Mouse (Mus musculus) layer of hippocampus, postnatal 25 days (tissue): ENCODE measurements at regions not wholly inside any gene's neighbourhood (a gene's known extent, or its start where the extent isn't known, plus 50 kb on each side); places are given as distances from the start of the nearest gene placed in this dataset.

Experiments used
- DNase-seq, 2 experiments: peaks; one replicate each; pipeline ENCODE4 v3.0.0; 2022; ENCODE audit warnings: mixed read lengths in 2 of 2, low spot score in 1 of 2; ENCODE audit errors: extremely low spot score in 1 of 2
- microRNA-seq, 2 experiments: library from miRNA; unstranded; fragments of <30 nt; microRNA quantifications; one replicate each; pipeline ENCODE4 v1.2.0; 2021

DNA sequence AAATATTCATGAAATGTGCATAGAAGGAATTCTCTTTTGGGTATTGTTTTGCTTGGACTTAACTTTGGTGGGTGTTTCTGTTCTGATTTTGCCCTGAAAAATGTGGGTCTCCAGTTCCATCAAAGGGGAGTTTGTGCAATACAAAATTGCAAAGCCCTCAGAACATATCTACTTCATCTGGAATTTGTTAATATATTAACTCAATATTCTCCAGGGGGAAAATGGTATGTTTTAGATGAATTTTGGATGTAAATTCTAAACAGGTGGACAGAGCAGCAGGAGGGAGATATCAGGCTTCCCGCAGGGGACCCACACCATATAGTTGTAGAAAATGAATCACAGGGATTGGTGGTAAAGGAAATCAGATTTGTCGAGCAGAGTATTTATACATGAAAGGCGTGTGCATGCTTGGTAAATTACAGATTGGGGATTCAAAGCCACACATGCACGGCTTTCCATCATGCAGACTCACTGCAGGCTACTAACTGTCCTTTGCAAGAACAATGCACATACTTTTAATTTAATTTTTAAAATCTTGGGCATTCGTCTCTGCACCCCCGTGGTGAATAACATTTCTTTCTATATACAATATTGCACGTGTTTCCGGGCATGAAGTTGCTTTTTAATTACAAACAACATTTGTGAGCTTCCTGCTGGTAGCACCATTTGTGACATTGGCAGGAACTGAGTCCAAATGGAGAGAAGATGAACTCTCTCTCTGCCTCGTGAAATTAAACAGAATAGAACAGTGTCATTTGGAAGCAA, 104.8 kb upstream of the Adgrl4 start:
- DNase-seq = no peak

DNA sequence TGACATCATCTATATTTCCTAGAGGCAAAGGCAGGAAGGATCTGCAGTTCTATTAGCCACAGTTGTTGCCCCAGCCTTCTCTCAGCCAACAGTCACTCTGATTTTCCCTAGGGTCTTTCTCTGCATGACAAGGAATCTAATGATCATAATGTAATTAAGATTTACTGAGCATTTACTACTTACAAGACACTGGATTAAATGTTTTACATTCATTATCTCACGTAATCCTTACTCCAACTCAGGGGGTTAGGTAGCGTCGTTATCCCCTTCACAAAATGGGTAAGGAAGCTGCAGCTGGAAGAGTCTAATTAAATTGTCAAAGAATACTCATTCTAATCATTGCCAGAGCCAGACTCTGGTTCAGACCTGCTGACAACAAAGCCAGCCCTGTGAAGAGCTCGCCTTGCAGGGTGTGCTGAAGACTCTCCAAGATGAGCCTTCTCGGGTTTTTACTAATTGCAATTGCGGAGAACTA, 103.8 kb upstream of the Adgrl4 start:
- no peak for DNase-seq

DNA sequence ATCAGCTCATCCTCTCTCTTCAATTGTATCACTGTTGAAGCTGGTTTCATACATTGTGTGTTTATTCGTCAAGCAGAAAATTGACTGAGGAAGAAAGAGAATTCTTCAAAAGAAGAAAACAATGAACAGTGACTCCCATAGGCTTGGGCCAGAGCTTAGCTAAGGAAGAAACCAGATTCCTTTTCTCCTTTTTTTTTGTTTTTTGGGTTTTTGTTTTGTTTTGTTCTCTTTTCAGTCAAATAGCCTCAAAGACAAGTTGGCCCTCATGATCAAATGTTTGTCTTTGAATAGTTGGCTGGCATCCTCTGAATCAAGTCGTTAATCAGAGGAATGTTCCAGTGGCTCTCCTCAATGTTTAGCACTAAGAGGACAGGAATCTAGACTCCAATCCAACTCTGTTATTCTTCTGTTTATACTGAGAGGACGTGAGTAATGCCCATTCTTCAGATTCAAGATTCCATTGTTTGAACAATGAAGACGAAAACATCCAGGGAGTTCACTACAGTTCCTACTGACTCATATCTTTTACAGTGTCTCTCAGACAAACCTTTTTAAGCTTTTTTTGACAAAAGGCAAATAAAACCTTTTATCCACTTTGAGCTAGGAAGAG, 86.1 kb upstream of the Adgrl4 start:
- no peak for DNase-seq

DNA sequence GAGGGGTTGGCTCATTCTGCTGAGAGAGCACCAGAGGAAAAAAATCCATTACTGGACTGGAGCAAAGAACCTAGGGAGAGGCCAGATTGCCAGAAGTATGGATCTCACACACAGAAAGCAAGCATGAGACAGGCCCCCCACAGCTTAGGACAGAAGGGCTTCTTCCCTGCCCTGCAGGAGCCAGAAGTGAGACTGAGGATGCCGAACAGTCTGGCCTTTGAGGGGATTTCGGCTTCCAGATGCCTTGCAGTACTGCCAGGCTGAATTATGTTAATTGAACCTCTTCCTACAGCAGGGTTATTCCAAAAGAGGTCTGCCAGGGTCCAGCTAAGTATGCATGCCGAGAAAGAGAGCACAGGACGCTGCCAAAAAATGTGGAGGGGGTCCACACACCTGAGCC, 71.4 kb upstream of the Adgrl4 start:
- DNase-seq = no peak

DNA sequence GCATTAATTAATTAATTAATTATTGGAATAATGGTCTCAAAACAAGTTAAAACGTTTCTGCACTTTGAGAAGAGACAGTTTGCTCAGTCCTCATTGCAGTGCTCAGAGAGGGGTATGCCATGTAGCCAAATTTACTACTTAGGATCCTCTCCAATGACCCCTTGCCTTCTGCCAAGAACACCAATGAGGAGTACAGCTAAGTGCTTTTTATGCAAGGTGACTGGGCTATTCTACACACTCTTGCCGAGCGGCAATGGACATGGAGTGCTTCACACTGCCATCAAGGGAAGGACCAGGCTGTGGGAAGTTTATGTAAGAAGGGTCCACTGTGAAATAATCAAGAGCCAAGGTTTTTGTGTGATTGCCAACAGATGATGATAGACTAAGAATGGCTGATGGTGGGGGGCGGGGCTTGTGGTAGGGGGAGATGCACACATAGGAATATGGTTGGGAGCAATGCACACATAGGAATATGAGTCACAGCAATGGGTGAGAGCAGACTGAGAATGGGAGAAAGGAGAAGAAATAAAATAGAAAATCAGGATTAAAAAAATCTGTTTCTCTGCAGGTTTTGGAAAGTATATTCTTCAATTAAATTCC, 70.9 kb upstream of the Adgrl4 start:
- no peak for DNase-seq

DNA sequence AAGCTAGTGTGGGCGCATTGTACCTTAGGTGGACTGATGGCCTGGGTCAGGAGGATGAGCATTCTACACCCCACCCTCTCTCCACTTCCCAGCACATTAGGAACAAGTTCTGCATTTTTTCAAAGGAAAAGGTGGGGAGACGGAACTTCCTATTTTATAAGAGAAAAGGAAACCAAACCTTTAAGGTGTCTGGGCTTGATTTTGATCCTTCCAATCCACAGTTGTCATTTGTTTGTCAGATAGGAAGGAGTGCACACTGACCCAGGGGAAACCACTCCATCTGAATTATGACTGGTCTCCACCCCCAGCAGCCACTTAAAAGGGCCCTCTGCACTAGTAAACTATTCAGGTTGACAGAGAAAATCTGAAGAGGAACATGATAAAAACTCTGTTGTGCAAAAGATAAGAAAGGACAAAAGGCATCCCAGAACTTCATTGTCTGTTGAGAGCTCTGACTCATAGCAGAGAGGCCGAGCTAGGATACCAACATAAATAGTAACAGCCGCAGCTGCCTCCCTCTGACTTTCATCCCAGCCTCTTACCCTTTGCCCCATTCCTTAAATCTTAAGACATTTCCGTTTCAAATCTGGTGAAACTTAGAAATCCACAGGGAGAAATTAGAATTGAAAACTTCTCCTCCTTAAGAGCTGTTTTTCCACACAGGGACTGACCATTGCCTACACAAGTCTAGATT, 54.2 kb upstream of the Adgrl4 start:
- no peak for DNase-seq

DNA sequence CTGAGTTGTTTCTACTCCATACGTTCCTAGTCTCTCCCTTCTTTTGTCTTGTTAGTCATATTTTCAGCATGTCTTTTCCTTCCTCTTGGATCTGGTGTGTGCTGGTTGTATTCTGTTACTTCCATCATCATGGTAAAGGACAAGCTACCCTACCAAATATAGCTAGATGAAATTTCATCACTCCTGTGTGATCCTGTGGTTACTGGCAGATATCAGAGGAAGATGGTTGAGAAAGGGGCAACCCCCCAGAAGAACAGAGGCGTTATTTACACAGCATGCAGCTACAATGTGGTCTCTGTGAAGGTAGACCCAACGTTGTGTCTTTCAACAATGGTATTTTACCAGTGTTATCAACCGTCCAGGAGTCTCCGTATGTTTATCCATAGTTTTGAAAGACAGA, 52.8 kb upstream of the Adgrl4 start:
- no peak for DNase-seq

DNA sequence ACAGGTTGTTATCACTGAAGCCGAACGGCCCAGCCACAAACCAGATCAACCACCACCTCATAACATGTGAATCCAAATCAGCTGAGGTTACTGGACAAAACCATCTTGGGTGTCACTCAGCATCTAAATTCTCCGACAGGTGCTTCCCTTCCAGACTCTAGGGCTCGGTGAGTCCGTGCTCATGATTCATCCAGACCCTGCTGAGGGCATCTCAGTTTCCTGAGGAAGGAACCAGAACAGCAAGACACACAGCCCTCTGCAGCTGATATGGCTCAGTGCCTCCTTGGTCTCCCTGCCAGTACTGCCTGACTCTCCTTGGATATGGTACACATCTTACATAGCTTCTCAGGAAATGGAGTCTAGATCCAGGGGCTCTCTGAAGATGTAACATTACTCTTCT, 51.6 kb upstream of the Adgrl4 start:
- DNase-seq = no peak

Small RNA genes in the stretch of these regions (microRNA-seq; reads per million reads assigned to microRNA genes)
- 0 reads per million in 2 experiments for gene Mir3963
